Mouse (Mus musculus): Measurements from ENCODE around the gene Msh2. TPM values are rescaled to one million over a fixed set of nuclear protein-coding genes. Genes with fewer than 3 reads are reported as not detected.
"Not testable (repeated sequence)": the region's sequence is repeated elsewhere in the genome, so short reads cannot be mapped to it uniquely, and the experiment has no call there.

Gene Msh2
- total RNA-seq (2021): 10 to 100 TPM; 24.2 to 33.2 TPM
- long read RNA-seq, experiment 1, transcript Msh2-201 (16 exons, 3,283 nt): major isoform, 52 of 71 reads
- long read RNA-seq, experiment 1, partial matches to known transcripts: 9 of 71 reads
- long read RNA-seq, experiment 1, other reads (novel, unspliced or antisense): 10 of 71 reads
- long read RNA-seq, experiment 2, transcript Msh2-201 (16 exons, 3,283 nt): major isoform, 30 of 39 reads
- long read RNA-seq, experiment 2, partial matches to known transcripts: 3 of 39 reads
- long read RNA-seq, experiment 2, other reads (novel, unspliced or antisense): 6 of 39 reads

- peak; percentile 98 for DNase-seq
Observed at GRCm38 (mm10) chr17:87671890-87672660, at the start of gene Msh2. Gene Msh2 (plus strand): TSS chr17:87672330.

DNA sequence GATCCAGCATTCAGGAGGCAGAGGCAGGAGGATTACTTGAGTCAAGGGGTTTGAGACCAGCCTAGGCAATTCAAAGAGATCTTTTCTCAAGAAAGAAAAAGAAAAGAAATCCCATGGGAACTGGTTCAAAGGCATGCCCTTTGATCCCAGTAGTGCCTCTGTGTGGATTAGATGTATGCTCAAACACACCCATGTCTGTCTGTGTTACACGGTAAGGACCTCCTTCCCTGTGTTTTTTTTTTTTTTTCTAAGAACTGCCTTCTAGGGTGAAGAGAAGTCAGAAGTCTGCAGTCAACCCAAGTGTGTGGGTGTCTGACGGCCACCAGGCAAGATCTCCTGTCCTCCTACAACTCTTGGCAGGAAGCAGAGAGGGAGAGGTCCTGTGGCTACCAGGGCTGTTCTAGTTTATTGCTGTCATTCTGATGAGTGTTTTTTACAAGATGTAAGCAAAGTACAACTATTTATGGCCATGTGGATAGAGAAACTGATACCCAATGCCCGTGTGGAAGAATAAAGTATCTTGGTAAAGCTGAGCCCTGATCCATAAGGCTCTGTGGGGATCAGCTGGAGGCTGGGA, 46.5 kb upstream of the Msh2 start:
- no peak for DNase-seq

DNA sequence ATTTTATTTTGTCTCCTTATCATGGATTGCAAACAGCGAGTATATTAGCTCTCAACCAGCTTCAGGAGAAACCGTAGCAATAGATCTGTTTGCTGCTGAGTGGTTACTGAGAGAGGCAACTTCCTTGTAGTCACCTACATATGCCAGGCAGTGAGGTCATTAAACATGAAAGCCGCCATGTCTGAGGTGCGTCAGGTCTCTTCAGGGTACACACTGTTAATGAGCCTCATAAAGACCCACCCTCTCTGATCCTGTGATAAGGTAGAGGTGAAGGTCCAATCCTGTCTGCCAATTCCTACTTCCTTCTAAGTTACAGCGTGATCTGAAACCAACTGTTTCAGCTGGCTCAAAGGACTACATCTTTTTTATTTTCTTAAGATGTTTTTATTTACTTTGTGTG, 44.0 kb upstream of the Msh2 start:
- no peak for DNase-seq

DNA sequence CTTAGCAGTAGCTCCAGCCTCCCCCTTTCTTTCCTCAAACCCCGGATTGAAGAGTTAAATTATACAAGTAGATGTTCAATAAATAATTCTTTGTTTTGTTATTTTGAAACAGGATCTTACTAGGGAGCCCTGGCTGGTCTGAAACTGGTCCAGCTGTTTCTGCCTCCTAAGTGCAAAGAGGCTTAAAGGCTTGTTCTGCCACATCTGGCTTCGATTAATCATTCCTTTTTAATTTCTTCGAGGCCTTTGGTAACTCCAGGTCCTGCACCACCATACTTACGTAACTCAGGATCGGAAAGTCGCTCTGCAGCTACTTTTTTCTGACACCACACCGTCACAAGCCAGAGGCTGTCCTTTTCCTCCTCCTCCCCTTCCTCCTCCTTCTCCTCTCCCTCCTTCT, 43.4 kb upstream of the Msh2 start:
- no peak for DNase-seq

- no peak for DNase-seq
Observed at GRCm38 (mm10) chr17:87637056-87637389, 35.1 kb upstream of the Msh2 start.

DNA sequence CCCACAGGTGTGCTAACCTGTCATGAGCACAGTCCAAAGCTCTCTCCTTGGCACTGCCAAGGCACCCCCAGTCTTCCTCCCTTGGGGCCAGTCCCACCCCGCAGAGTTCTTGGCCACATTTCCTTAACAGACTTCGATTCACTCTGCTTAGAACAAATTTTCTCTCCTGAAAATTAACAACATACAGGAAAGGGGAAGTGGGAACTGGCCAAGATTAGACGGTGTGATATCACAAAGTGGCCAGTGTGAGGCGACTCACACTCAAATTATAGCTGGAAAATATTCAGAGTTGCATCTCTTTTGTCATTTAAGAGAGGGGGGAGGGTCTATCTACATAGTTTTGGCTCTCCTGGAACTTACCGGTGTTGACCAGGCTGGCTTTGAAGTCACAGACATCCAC, 32.9 kb upstream of the Msh2 start:
- DNase-seq: no peak

GRCm38 (mm10) chr17:87640272-87640671, 31.9 kb upstream of the Msh2 start:
- no peak for DNase-seq

DNA sequence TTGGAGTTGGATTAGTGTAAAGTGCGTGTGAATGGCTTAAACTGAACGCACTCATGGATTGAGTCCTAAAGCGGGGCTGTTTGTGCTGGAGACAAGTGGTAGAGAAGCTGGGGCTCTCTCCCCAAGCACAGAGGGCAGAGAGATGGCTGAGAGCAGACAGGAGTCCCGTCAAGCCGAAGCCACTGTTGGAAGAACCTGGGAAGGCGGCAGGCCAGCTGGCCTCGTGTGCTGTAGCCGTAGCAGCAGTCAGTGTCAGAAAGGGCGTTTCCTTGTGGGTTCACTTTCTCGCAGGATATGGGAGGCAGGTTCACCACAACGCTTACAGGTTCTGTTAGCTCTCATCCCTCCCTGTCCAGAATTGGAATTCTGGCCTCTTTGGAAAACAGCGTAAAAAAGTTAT, 31.1 kb upstream of the Msh2 start:
- no peak for DNase-seq

- DNase-seq: no peak
Observed at GRCm38 (mm10) chr17:87642744-87643143, 29.4 kb upstream of the Msh2 start.

- not testable (repeated sequence) for DNase-seq
Observed at GRCm38 (mm10) chr17:87655616-87656015, 16.5 kb upstream of the Msh2 start.

DNA sequence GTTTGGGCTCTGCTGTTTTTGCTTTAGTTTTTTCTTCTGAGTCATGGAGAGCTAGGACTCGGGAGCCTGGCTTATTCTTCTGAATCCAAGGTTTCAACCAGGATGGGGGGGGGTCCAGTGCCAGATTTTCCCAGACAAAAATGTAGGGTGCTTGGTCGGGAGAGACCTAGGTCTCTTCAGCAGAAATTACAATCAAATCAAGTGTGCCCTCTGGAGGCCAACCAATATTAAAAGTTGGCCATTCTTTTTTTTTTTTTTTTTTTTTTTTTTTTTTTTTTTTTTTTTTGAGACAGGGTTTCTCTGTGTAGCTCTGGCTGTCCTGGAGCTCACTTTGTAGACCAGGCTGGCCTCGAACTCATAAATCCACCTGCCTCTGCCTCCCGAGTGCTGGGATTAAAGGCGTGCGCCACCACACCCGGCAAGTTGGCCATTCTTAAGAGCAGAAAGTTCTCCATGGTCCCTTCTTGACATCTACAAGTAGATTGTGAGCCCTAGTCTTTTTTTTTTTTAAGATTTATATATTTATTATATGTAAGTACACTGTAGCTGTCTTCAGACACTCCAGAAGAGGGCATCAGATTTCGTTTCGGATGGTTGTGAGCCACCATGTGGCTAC, 10.1 kb upstream of the Msh2 start:
- DNase-seq: not testable (repeated sequence)

GRCm38 (mm10) chr17:87664238-87664637, 7.9 kb upstream of the Msh2 start:
- no peak for DNase-seq

- DNase-seq: peak; percentile 74
Observed at GRCm38 (mm10) chr17:87665066-87665822, 6.9 kb upstream of the Msh2 start.

GRCm38 (mm10) chr17:87672677-87673286, 652 bp downstream of the Msh2 start:
- DNase-seq: peak; percentile 59

- DNase-seq: not testable (repeated sequence)
Observed at GRCm38 (mm10) chr17:87676916-87677474, 4.9 kb downstream of the Msh2 start.

DNA sequence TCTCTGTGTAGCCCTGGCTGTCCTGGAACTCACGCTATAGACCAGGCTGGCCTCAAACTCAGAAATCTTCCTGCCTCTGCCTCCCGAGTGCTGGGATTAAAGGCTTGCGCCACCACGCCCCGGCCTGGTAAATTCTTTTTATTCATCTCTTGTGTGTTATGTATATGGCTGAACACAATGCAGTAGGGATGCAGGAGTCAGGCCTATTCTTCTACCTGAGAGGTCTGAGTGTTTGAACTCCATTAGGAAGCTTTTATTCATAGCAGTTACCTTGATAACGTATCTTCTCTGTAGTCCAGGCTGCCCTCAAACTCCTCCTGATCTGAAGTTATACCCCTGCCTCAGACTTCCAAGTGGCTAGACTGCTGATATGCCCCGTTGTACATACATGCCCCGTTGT, 5.5 kb downstream of the Msh2 start:
- DNase-seq: no peak

DNA sequence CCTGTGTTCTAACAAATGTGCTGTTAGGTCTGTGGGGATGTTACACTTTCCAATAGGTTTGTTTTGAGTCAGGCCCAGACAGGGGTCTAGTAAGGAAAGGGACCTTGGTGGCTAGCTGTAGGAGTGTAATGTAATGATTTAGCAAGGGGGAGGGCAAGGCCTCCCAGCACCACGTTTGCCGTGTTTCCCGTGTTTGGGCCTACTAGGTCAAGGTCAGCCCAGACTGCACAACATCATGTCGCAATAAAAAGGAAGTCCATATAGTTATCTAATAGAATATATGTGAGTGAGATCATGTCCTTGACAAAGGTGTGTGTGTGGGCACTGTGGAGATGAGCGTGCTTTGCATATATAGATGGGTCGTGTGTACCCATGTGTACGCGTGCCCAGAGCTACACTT, 17.1 kb downstream of the Msh2 start:
- DNase-seq: peak; percentile 24

- DNase-seq: peak; percentile 79
Observed at GRCm38 (mm10) chr17:87691958-87692357, 19.8 kb downstream of the Msh2 start.

DNA sequence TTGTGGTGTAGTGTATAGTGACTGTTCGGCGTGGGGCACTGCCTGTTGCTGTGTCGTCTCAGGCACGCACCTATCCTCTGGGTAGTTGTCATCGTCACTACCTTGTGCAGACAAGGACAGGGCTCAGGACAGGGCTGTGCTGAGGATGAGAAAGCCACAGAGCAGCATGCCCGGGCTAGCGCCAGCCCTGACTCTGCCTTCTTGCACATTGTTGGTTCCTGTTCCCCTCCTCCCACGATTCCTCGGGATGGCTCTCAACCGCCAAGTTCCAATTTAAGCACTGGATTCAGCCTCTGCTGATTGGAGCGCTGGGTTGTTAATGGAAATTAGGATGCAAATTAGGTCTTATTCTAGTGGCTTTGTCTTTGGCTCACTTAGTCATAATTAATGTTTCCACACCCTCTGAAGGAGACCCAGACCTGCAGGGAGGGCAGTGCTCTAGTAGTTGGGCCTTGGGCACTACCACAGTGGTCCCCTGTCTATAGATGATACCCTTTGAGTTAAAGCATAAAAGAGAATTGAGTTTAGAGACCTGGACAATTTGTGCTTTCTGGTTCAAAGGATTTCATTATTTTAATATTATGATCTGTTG, 23.8 kb downstream of the Msh2 start:
- DNase-seq: no peak

GRCm38 (mm10) chr17:87696814-87697213, 24.7 kb downstream of the Msh2 start:
- no peak for DNase-seq

Data from adrenal gland, postnatal 10 days (tissue).